Mouse (Mus musculus): ENCODE results near the gene Kptn.
A peak's percentile ranks its signal among the peaks of the same experiment; 100 is the strongest.

The Kptn gene

GRCm38 (mm10) chr7:16117100-16117499, 2.6 kb upstream of the Kptn start:
- DNase-seq (ENCODE audit: extremely low read depth, low read depth, low spot score) = no peak

GRCm38 (mm10) chr7:16120262-16120600, 536 bp downstream of the Kptn start:
- no peak for DNase-seq (ENCODE audit: extremely low read depth, low read depth, low spot score)

- no peak for DNase-seq (ENCODE audit: extremely low read depth, low read depth, low spot score)
These were observed 6.1 kb downstream of the Kptn start for GRCm38 (mm10) chr7:16125829-16126228.

- no peak for DNase-seq (ENCODE audit: extremely low read depth, low read depth, low spot score)
These were observed 8.6 kb downstream of the Kptn start for GRCm38 (mm10) chr7:16128344-16128743.

GRCm38 (mm10) chr7:16128899-16129298, 9.2 kb downstream of the Kptn start:
- DNase-seq (ENCODE audit: extremely low read depth, low read depth, low spot score) = no peak

- no peak for DNase-seq (ENCODE audit: extremely low read depth, low read depth, low spot score)
These were observed 9.7 kb downstream of the Kptn start, which contains the start of gene Slc8a2 for GRCm38 (mm10) chr7:16129421-16129845. TSS of gene Slc8a2 (plus strand) at chr7:16129826.

- no peak for DNase-seq (ENCODE audit: extremely low read depth, low read depth, low spot score)
These were observed 10.4 kb downstream of the Kptn start for GRCm38 (mm10) chr7:16129846-16130691.

- DNase-seq (ENCODE audit: extremely low read depth, low read depth, low spot score) = no peak
These were observed 11.4 kb downstream of the Kptn start for GRCm38 (mm10) chr7:16130956-16131634.

- no peak for DNase-seq (ENCODE audit: extremely low read depth, low read depth, low spot score)
These were observed 12.5 kb downstream of the Kptn start for GRCm38 (mm10) chr7:16132161-16132581.

GRCm38 (mm10) chr7:16132926-16133325, 13.2 kb downstream of the Kptn start:
- DNase-seq (ENCODE audit: extremely low read depth, low read depth, low spot score) = no peak

- no peak for DNase-seq (ENCODE audit: extremely low read depth, low read depth, low spot score)
These were observed 14.0 kb downstream of the Kptn start for GRCm38 (mm10) chr7:16133691-16134090.

- no peak for DNase-seq (ENCODE audit: extremely low read depth, low read depth, low spot score)
These were observed 15.3 kb downstream of the Kptn start for GRCm38 (mm10) chr7:16134951-16135392.

GRCm38 (mm10) chr7:16146489-16147410, 27.1 kb downstream of the Kptn start:
- DNase-seq (ENCODE audit: extremely low read depth, low read depth, low spot score) = no peak

GRCm38 (mm10) chr7:16147643-16148042, 27.9 kb downstream of the Kptn start:
- no peak for DNase-seq (ENCODE audit: extremely low read depth, low read depth, low spot score)

GRCm38 (mm10) chr7:16149241-16149640, 29.5 kb downstream of the Kptn start:
- DNase-seq (ENCODE audit: extremely low read depth, low read depth, low spot score) = peak; percentile 18

- no peak for DNase-seq (ENCODE audit: extremely low read depth, low read depth, low spot score)
These were observed 30.8 kb downstream of the Kptn start for GRCm38 (mm10) chr7:16150191-16151145.

GRCm38 (mm10) chr7:16153522-16153921, 33.8 kb downstream of the Kptn start:
- DNase-seq (ENCODE audit: extremely low read depth, low read depth, low spot score) = no peak

GRCm38 (mm10) chr7:16155132-16155872, 35.6 kb downstream of the Kptn start:
- DNase-seq (ENCODE audit: extremely low read depth, low read depth, low spot score) = peak; percentile 28

- DNase-seq (ENCODE audit: extremely low read depth, low read depth, low spot score) = no peak
These were observed 36.5 kb downstream of the Kptn start for GRCm38 (mm10) chr7:16156105-16156714.

Data from fat pad, adult 2 months (tissue).